Mouse (Mus musculus) olfactory bulb, adult 2 months (tissue): ENCODE results near the gene Olr1. TPM values are rescaled to one million over a fixed set of nuclear protein-coding genes. Genes with fewer than 3 reads are reported as not detected.
A peak's percentile ranks its signal among the peaks of the same experiment; 100 is the strongest.

Source experiments
- H3K27ac ChIP-seq: fragments of 200-500 bp; 2 replicates; pipeline ENCODE4 v1.5.1; 2012; ENCODE audit warnings: low read depth, low read length; ENCODE audit not compliant: insufficient read depth
- H3K4me1 ChIP-seq: fragments of 200-500 bp; 2 replicates; pipeline ENCODE4 v1.6.1; 2012; ENCODE audit warnings: low read length; ENCODE audit not compliant: control insufficient read depth, insufficient read depth
- H3K4me3 ChIP-seq: fragments of 200-500 bp; 2 replicates; pipeline ENCODE4 v1.5.1; 2012; ENCODE audit warnings: mild to moderate bottlenecking, low read depth, low read length, moderate library complexity; ENCODE audit not compliant: insufficient read depth
- CTCF ChIP-seq: fragments of 200-500 bp; IDR thresholded peaks from 2 replicates; pipeline ENCODE4 v1.5.1; 2012; ENCODE audit warnings: low read depth, mild to moderate bottlenecking, low read length, moderate library complexity; ENCODE audit not compliant: insufficient read depth
- POLR2A ChIP-seq: fragments of 200-500 bp; IDR thresholded peaks from 2 replicates; pipeline ENCODE4 v1.6.1; 2012; ENCODE audit warnings: mild to moderate bottlenecking, low read depth, low read length, moderate library complexity; ENCODE audit not compliant: insufficient read depth
- WGBS: fragments of 180-500 bp; shearing (Covaris S2); methylation state at CpG from one replicate; pipeline ENCODE4 v1.1.7; 2018; 5-methylcytosine and 5-hydroxymethylcytosine counted together
- polyA plus RNA-seq: library from polyadenylated mRNA; stranded (reverse); fragments of >200 nt; gene quantifications from 2 replicates; pipeline ENCODE4 v1.2.4, GENCODE M21; 2012; ENCODE audit warnings: low replicate concordance; ENCODE audit not compliant: missing spikeins, insufficient read depth, insufficient read length

The Olr1 gene
- polyA plus RNA-seq, 1 experiment, result not detected

GRCm38 (mm10) chr6:129534057-129534456 is 27.1 kb upstream of the Olr1 start:
- Histone ChIP-seq H3K4me3 (peak overlapping the region; percentile 97), H3K27ac (peak overlapping the region; percentile 99), H3K4me1 (peaks cover 2% of the 10 kb centered on the region; the same call in 1 of the 2 replicates)
- TF ChIP-seq CTCF (no peak), POLR2A (no peak)
- WGBS, result 4% methylated on average over 9 of the region's 9 CpGs

GRCm38 (mm10) chr6:129532942-129533860 is 26.2 kb upstream of the Olr1 start, which contains the start of gene Gabarapl1:
TSS of gene Gabarapl1 (plus strand) at chr6:129533160.
- Histone ChIP-seq H3K4me1 (peaks cover 2% of the 10 kb centered on the region; the same call in 1 of the 2 replicates), H3K27ac (peak within 1 kb of the TSS; percentile 99), H3K4me3 (peak within 1 kb of the TSS; percentile 97)
- TF ChIP-seq POLR2A (peak; percentile 33), CTCF (no peak)
- under 1% methylated on average over 55 of the region's 55 CpGs for WGBS

DNA sequence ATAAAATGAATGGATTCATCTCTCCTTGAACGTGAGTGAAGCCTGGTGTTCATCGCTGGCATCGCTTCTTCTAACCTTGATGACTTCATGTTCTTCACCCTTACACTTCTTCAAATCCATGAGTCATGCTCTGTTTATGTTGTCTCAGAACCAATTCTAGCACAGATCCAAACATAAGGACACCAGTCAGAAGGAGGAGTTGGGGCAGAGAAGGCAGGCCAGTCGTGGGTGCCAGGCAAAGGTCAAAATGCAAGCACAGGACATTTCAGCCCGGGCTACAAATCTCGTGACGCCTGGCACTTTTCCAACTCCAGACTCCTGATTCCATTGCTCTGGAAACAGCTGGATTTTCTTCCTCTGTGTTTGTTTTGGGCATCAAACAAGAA is 25.6 kb upstream of the Olr1 start:
- WGBS, result 15% methylated on average over 7 of the region's 7 CpGs
- TF ChIP-seq CTCF, result no peak
- TF ChIP-seq POLR2A, result no peak

GRCm38 (mm10) chr6:129530261-129530660 is 23.3 kb upstream of the Olr1 start:
- no peak overlapping the region for H3K27ac ChIP-seq
- H3K4me3 ChIP-seq, result no peak overlapping the region
- no peaks in the 10 kb centered on the region for H3K4me1 ChIP-seq
- TF ChIP-seq CTCF (no peak), POLR2A (no peak)

More for the DNA sequence above, 25.6 kb upstream of the Olr1 start:
- Histone ChIP-seq H3K4me1 (peaks cover 2% of the 10 kb centered on the region; the same call in 1 of the 2 replicates), H3K27ac (peak overlapping the region; percentile 99), H3K4me3 (peak overlapping the region; percentile 97)

DNA sequence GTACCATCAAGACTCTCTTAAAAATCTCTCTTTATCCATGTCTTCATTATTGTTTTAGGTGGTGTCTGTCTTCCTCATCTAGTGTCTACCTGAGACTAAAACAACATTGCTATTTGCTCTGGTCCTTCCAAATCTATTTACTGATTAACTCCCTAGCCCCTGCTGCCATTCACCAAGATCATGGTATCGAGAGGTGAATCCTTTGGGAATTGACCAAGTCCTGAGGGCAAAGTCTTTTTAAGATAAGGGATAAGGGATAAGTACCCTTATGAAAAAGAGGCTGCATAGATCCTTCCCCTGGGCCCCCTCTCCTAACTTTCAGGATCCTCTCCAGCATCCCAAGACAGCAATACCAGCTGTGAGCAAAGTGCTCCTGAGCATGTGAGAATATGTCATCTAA is 22.6 kb upstream of the Olr1 start:
- TF ChIP-seq CTCF (no peak), POLR2A (no peak)
- H3K4me1 ChIP-seq, result no peaks in the 10 kb centered on the region
- no peak overlapping the region for H3K27ac ChIP-seq
- H3K4me3 ChIP-seq, result no peak overlapping the region
- 85% methylated on average over 1 of the region's 1 CpGs for WGBS

DNA sequence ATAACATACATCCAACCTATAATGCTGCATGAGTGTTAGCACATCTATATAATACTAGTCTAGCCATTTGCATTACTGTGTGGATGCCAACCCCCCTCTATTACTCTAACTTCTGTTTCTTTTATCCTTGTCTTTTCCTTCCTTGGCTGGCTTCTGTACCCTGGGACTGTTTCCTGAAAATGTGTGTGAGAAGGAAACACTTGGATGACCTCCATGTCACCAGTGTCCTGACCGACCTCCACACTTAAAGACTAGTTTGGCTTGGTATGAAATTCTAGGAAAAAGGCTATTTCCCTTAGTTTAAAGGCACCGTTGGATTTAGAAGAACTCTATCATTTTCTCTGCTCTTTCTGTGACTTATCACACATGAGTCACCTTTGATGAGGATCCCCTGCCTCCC is 20.5 kb upstream of the Olr1 start:
- Histone ChIP-seq H3K4me3 (no peak overlapping the region), H3K27ac (no peak overlapping the region), H3K4me1 (no peaks in the 10 kb centered on the region)
- 71% methylated on average over 2 of the region's 2 CpGs for WGBS
- TF ChIP-seq POLR2A (no peak), CTCF (no peak)

DNA sequence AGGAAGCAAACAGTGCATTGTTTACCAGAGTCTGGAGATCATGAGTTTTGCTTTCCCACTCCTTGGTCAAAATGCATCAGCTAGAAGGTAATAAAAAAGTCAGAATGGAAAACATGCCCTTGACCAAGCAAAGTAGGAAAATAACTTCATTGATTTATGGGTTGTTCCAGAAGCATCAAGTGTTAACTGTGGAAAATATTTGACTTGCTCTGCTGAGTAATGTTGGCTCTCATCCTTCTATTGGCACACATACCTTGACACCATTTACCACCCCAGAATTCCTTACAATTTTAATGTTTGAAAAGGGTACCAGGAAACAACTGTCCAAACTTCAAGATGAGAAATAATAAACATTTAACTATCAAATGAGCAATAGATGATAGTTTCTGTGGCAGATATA is 19.1 kb upstream of the Olr1 start:
- H3K4me1 ChIP-seq, result no peaks in the 10 kb centered on the region
- TF ChIP-seq POLR2A (no peak), CTCF (no peak)
- H3K27ac ChIP-seq, result no peak overlapping the region
- H3K4me3 ChIP-seq, result no peak overlapping the region

GRCm38 (mm10) chr6:129517752-129518408 is 10.9 kb upstream of the Olr1 start:
- H3K4me1 ChIP-seq, result no peaks in the 10 kb centered on the region; the same call in 1 of the 2 replicates
- WGBS, result 49% methylated on average over 2 of the region's 2 CpGs
- TF ChIP-seq POLR2A (no peak), CTCF (no peak)
- H3K4me3 ChIP-seq, result no peak overlapping the region
- no peak overlapping the region for H3K27ac ChIP-seq

- H3K27ac ChIP-seq, result no peak overlapping the region
- TF ChIP-seq CTCF (no peak), POLR2A (no peak)
- 95% methylated on average over 10 of the region's 10 CpGs for WGBS
- no peak overlapping the region for H3K4me3 ChIP-seq
- no peaks in the 10 kb centered on the region; the same call in 1 of the 2 replicates for H3K4me1 ChIP-seq
These were observed 9.4 kb upstream of the Olr1 start for GRCm38 (mm10) chr6:129516388-129516787.
